Mouse (Mus musculus): ENCODE measurements at regions not wholly inside any gene's neighbourhood (a gene's known extent, or its start where the extent isn't known, plus 50 kb on each side); places are given as distances from the start of the nearest gene placed in this dataset.

GRCm38 (mm10) chr10:119058493-119059020 is 181.3 kb downstream of the Cand1 start:
- intact Hi-C loops (cut with DNase I) = no loop called here
- DNase-seq = no peak

- intact Hi-C loops (cut with DNase I) = no loop called here
- peak; percentile 86 for DNase-seq
Observed at GRCm38 (mm10) chr10:119055199-119055785, 184.6 kb downstream of the Cand1 start.

GRCm38 (mm10) chr10:119054191-119055175 is 184.5 kb upstream of the Dyrk2 start:
- intact Hi-C loops (cut with DNase I) = no loop called here
- DNase-seq = no peak

- intact Hi-C loops (cut with DNase I) = no loop called here
- DNase-seq = no peak
Observed at GRCm38 (mm10) chr10:119052441-119053041, 182.5 kb upstream of the Dyrk2 start.

- DNase-seq = no peak
- intact Hi-C loops (cut with DNase I) = no loop called here
Observed at GRCm38 (mm10) chr10:119051598-119051997, 181.6 kb upstream of the Dyrk2 start.

GRCm38 (mm10) chr10:119050017-119050685 is 180.1 kb upstream of the Dyrk2 start:
- DNase-seq = no peak
- intact Hi-C loops (cut with DNase I) = no loop called here

- no peak for DNase-seq
- intact Hi-C loops (cut with DNase I) = loop anchor here (10.0 kb wide), 1 partner anchor 314 kb away; no protein-coding TSS in a partner anchor
Observed at GRCm38 (mm10) chr10:119048643-119049420, 178.8 kb upstream of the Dyrk2 start.

- intact Hi-C loops (cut with DNase I) = loop anchor here (10.0 kb wide), 1 partner anchor 310 kb away; no protein-coding TSS in a partner anchor
- no peak for DNase-seq
Observed at GRCm38 (mm10) chr10:119045059-119045458, 175.1 kb upstream of the Dyrk2 start.

- DNase-seq = no peak
- intact Hi-C loops (cut with DNase I) = loop anchor here (10.0 kb wide), 1 partner anchor 308 kb away; no protein-coding TSS in a partner anchor
Observed at GRCm38 (mm10) chr10:119043069-119043468, 173.1 kb upstream of the Dyrk2 start.

- DNase-seq = no peak
- intact Hi-C loops (cut with DNase I) = loop anchor here (10.0 kb wide), 1 partner anchor 305 kb away; no protein-coding TSS in a partner anchor
Observed at GRCm38 (mm10) chr10:119040205-119040604, 170.2 kb upstream of the Dyrk2 start.

- intact Hi-C loops (cut with DNase I) = loop anchor here (10.0 kb wide), 1 partner anchor 305 kb away; no protein-coding TSS in a partner anchor
Observed at GRCm38 (mm10) chr10:119039732-119040131, 169.7 kb upstream of the Dyrk2 start.

GRCm38 (mm10) chr10:119038991-119039390 is 169.0 kb upstream of the Dyrk2 start:
- intact Hi-C loops (cut with DNase I) = no loop called here
- DNase-seq = no peak

More at GRCm38 (mm10) chr10:119039732-119040131, 169.7 kb upstream of the Dyrk2 start:
- no peak for DNase-seq

- intact Hi-C loops (cut with DNase I) = no loop called here
- DNase-seq = no peak
Observed at GRCm38 (mm10) chr10:119037781-119038180, 167.8 kb upstream of the Dyrk2 start.

GRCm38 (mm10) chr10:119035863-119036262 is 165.9 kb upstream of the Dyrk2 start:
- intact Hi-C loops (cut with DNase I) = no loop called here
- no peak for DNase-seq

- no peak for DNase-seq
- intact Hi-C loops (cut with DNase I) = no loop called here
Observed at GRCm38 (mm10) chr10:119034396-119034795, 164.4 kb upstream of the Dyrk2 start.

GRCm38 (mm10) chr10:119031282-119032275 is 161.6 kb upstream of the Dyrk2 start:
- DNase-seq = no peak
- intact Hi-C loops (cut with DNase I) = no loop called here

GRCm38 (mm10) chr10:119028480-119029137 is 158.6 kb upstream of the Dyrk2 start:
- intact Hi-C loops (cut with DNase I) = no loop called here
- DNase-seq = no peak

All from left cerebral cortex, postnatal 4 days (tissue).